Mouse (Mus musculus) limb, embryonic 14.5 days (tissue): ENCODE measurements around the gene Syndig1l. TPM values are rescaled to one million over a fixed set of nuclear protein-coding genes. Genes with fewer than 3 reads are reported as not detected.
A peak's percentile ranks its signal among the peaks of the same experiment; 100 is the strongest.

Experiments
- ATAC-seq: fragments of 200-750 bp; cut with Nextera tagmentation; 2 replicates; pipeline ENCODE4 v1.8.0; 2017; ENCODE audit warnings: low read depth, moderate number of reproducible peaks, moderate TSS enrichment; ENCODE audit not compliant: low FRiP score
- DNase-seq: peaks from one replicate; pipeline ENCODE4 v3.0.0-alpha.2; 2015; ENCODE audit warnings: low spot score
- H3K27ac ChIP-seq: fragments of 300-500 bp; sonication (generic); replicated peaks from 2 replicates; pipeline ENCODE4 v1.5.1; 2014; ENCODE audit warnings: low read depth, mild to moderate bottlenecking, low read length, moderate library complexity, mixed read lengths
- H3K27me3 ChIP-seq: fragments of 300-500 bp; sonication (generic); 2 replicates; pipeline ENCODE4 v1.6.1; 2014; ENCODE audit warnings: low read length, mixed read lengths; ENCODE audit not compliant: control insufficient read depth, insufficient read depth
- H3K36me3 ChIP-seq: fragments of 300-500 bp; sonication (generic); 2 replicates; pipeline ENCODE4 v1.6.1; 2014; ENCODE audit warnings: mild to moderate bottlenecking, low read length, moderate library complexity, mixed read lengths; ENCODE audit not compliant: control insufficient read depth, insufficient read depth
- H3K4me1 ChIP-seq: fragments of 300-500 bp; sonication (generic); 2 replicates; pipeline ENCODE4 v1.6.1; 2014; ENCODE audit warnings: antibody characterized with exemption, low read length, mixed read lengths; ENCODE audit not compliant: control insufficient read depth, insufficient read depth
- H3K4me2 ChIP-seq: fragments of 300-500 bp; sonication (generic); replicated peaks from 2 replicates; pipeline ENCODE4 v1.6.1; 2014; ENCODE audit warnings: low read depth, mild to moderate bottlenecking, low read length, moderate library complexity; ENCODE audit not compliant: severe bottlenecking
- H3K4me3 ChIP-seq: fragments of 300-500 bp; sonication (generic); replicated peaks from 2 replicates; pipeline ENCODE4 v1.5.1; 2014; ENCODE audit warnings: low read length
- H3K9ac ChIP-seq: fragments of 300-500 bp; sonication (generic); 2 replicates; pipeline ENCODE4 v1.6.1; 2014; ENCODE audit warnings: mild to moderate bottlenecking, low read depth, low read length, moderate library complexity; ENCODE audit not compliant: severe bottlenecking
- H3K9me3 ChIP-seq: fragments of 300-500 bp; sonication (generic); 2 replicates; pipeline ENCODE4 v1.6.1; 2016; ENCODE audit warnings: low read length; ENCODE audit not compliant: control insufficient read depth
- POLR2A ChIP-seq: fragments of 200-500 bp; IDR thresholded peaks from 2 replicates; pipeline ENCODE4 v1.8.0; 2012; ENCODE audit warnings: inconsistent platforms, mild to moderate bottlenecking, moderate library complexity, borderline replicate concordance; ENCODE audit not compliant: insufficient read depth, insufficient read length; ENCODE audit errors: extremely low read depth
- WGBS: fragments of 180-500 bp; shearing (Covaris S2); extraction: QIAGEN DNeasy Blood & Tissue Kit; methylation state at CpG from one replicate; pipeline ENCODE4 v1.1.7; 2014; 5-methylcytosine and 5-hydroxymethylcytosine counted together
- polyA plus RNA-seq, 2 experiments: library from polyadenylated mRNA; depleted of rRNA in 1 of 2; stranded (reverse) in 1 of 2; unstranded in 1 of 2; fragments of >200 nt; fragmentation: Nextera tagmentation in 1 of 2; extraction: Ambion mirVana in 1 of 2; gene quantifications; 2 replicates each; pipeline versions ENCODE4 v1.2.1 to v1.2.3; 2012 to 2014

The Syndig1l gene
- polyA plus RNA-seq (2012; rRNA removed), result 0.03 TPM in 1 of 2 replicates, not detected in the other
- polyA plus RNA-seq (2014; fragmentation: Nextera tagmentation; extraction: Ambion mirVana), result not detected in 2 replicates

GRCm38 (mm10) chr12:84698319-84699081 is at the start of gene Syndig1l:
Gene Syndig1l (minus strand): TSS chr12:84698831.
- peaks cover 42% of the 10 kb centered on the region for H3K27me3 ChIP-seq

GRCm38 (mm10) chr12:84748134-84748533 is 49.5 kb upstream of the Syndig1l start:
- ATAC-seq (no peak), DNase-seq (no peak)
- H3K9ac ChIP-seq, result no peak overlapping the region
- H3K27ac ChIP-seq, result no peak overlapping the region
- H3K4me3 ChIP-seq, result no peak overlapping the region
- no peaks in the 10 kb centered on the region for H3K36me3 ChIP-seq
- no peaks in the 10 kb centered on the region for H3K4me1 ChIP-seq
- WGBS, result 69% methylated on average over 3 of the region's 3 CpGs
- H3K9me3 ChIP-seq, result no peaks in the 10 kb centered on the region
- H3K27me3 ChIP-seq, result no peaks in the 10 kb centered on the region
- H3K4me2 ChIP-seq, result no peak overlapping the region
- no peak for TF ChIP-seq POLR2A

More at GRCm38 (mm10) chr12:84698319-84699081, at the start of gene Syndig1l:
- H3K4me1 ChIP-seq, result no peaks in the 10 kb centered on the region
- peak; percentile 53 for ATAC-seq
- no peak for TF ChIP-seq POLR2A
- H3K4me3 ChIP-seq, result peak within 1 kb of the TSS; percentile 45
- H3K36me3 ChIP-seq, result no peaks in the 10 kb centered on the region
- H3K27ac ChIP-seq, result no peak within 1 kb of the TSS
- WGBS, result 0% methylated on average over 24 of the region's 79 CpGs
- peak within 1 kb of the TSS; percentile 83 for H3K4me2 ChIP-seq
- peak; percentile 63 for DNase-seq
- H3K9me3 ChIP-seq, result no peaks in the 10 kb centered on the region
- no peak within 1 kb of the TSS for H3K9ac ChIP-seq

DNA sequence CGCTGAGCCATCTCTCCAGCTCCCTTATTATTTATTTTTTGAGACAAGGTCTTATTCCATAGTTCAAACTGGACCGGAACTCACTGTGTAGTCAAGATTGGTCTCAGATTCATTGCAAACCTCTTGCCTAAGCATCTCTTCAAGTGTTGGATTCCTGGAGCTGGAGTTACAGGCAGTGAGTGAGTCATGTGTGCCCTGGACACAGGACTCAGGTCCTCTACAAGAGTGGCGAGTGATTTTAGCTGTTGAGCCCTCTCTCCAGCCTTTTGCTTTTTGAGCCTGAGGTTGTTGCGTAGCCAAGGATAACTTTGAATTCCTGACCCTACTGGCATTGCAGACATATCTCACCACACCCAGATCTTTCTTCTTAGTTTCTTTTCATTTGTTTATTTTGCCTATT is 47.1 kb upstream of the Syndig1l start:
- no peak for ATAC-seq
- no peaks in the 10 kb centered on the region for H3K4me1 ChIP-seq

DNA sequence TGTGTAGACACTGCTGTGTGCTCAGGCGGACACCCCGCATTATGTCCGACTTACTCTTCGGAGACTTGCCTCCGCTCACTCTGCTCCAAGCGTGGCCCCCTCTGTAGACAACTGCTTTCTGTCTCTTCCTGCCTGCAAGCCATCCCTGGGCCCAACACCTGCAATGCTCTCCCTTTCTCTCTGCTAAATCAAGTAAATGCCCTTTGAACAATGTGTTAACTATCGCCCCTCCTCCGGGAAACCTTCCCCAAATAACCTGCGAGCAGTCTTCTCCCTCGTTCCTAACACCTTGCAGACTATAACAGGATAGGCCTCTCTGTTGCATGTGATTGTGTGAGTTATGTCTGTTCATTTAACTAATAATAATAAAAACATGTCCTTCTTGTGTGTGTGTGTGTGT is 44.9 kb upstream of the Syndig1l start:
- H3K27me3 ChIP-seq, result no peaks in the 10 kb centered on the region
- WGBS, result 79% methylated on average over 10 of the region's 10 CpGs
- H3K36me3 ChIP-seq, result no peaks in the 10 kb centered on the region

More for the DNA sequence above, 47.1 kb upstream of the Syndig1l start:
- DNase-seq, result no peak
- no peak for TF ChIP-seq POLR2A
- no peaks in the 10 kb centered on the region for H3K9me3 ChIP-seq
- no peak overlapping the region for H3K27ac ChIP-seq
- H3K9ac ChIP-seq, result no peak overlapping the region
- WGBS, result 67% methylated on average over 4 of the region's 4 CpGs
- no peaks in the 10 kb centered on the region for H3K27me3 ChIP-seq
- H3K4me2 ChIP-seq, result no peak overlapping the region
- no peaks in the 10 kb centered on the region for H3K36me3 ChIP-seq
- no peak overlapping the region for H3K4me3 ChIP-seq

DNA sequence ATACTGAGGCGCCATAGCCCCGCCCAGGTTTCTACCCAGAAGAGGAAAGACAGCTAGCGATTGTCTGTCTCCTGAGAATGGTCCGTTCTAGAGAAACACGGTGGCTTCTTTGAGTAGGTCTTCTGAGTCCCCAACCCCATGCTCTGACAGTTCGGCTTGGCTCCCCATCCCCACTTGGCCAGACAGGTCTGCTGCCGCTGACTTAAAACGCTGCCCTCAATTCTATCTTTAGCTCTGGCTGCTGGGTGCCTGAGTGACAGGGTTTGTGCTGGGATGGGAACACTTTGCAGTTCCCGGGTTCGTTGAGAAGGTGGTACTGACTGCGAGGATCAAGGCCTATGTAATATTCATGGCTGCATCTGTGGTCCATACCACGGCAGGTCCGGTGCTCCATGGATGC is 34.7 kb upstream of the Syndig1l start:
- Histone ChIP-seq H3K36me3 (no peaks in the 10 kb centered on the region), H3K4me1 (no peaks in the 10 kb centered on the region), H3K4me3 (no peak overlapping the region), H3K27ac (no peak overlapping the region), H3K9me3 (no peaks in the 10 kb centered on the region), H3K27me3 (no peaks in the 10 kb centered on the region), H3K9ac (no peak overlapping the region), H3K4me2 (no peak overlapping the region)
- DNase-seq, result no peak
- ATAC-seq, result no peak
- WGBS, result 75% methylated on average over 13 of the region's 13 CpGs
- no peak for TF ChIP-seq POLR2A

More for the DNA sequence above, 44.9 kb upstream of the Syndig1l start:
- Histone ChIP-seq H3K9me3 (no peaks in the 10 kb centered on the region), H3K4me2 (no peak overlapping the region), H3K9ac (no peak overlapping the region), H3K4me3 (no peak overlapping the region), H3K4me1 (no peaks in the 10 kb centered on the region), H3K27ac (no peak overlapping the region)
- TF ChIP-seq POLR2A, result no peak
- DNase-seq, result no peak
- ATAC-seq, result no peak
